Mouse (Mus musculus) ES-E14 (cell line): ENCODE data around the gene Clec10a. TPM values are rescaled to one million over a fixed set of nuclear protein-coding genes. Genes with fewer than 3 reads are reported as not detected.
A peak's percentile ranks its signal among the peaks of the same experiment; 100 is the strongest.
"Not testable (repeated sequence)": the region's sequence is repeated elsewhere in the genome, so short reads cannot be mapped to it uniquely, and the experiment has no call there.

Source experiments
- DNase-seq: peaks from one replicate; pipeline ENCODE4 v3.0.0-alpha.2; 2013; ENCODE audit warnings: low read depth, low spot score
- H3K27ac ChIP-seq: 2 replicates; pipeline ENCODE4 v1.5.1; 2012; ENCODE audit warnings: low read depth, mild to moderate bottlenecking, low read length, moderate library complexity, mixed read lengths; ENCODE audit not compliant: poor library complexity, insufficient read depth, severe bottlenecking
- H3K36me3 ChIP-seq: 2 replicates; pipeline ENCODE4 v1.6.1; 2012; ENCODE audit warnings: mild to moderate bottlenecking, low read length, moderate library complexity, mixed read lengths; ENCODE audit not compliant: control insufficient read depth, poor library complexity, insufficient read depth, severe bottlenecking
- H3K4me1 ChIP-seq, 2 experiments: fragments of 150-350 bp in 1 of 2; sonication (generic) in 1 of 2; 2 replicates each; pipeline ENCODE4 v1.6.1; 2012; ENCODE audit warnings: low read length in 2 of 2, mild to moderate bottlenecking in 1 of 2, mixed read lengths in 1 of 2; ENCODE audit not compliant: control insufficient read depth in 2 of 2, insufficient read depth in 2 of 2, poor library complexity in 1 of 2
- H3K4me3 ChIP-seq, 2 experiments: fragments of 150-350 bp in 1 of 2; sonication (generic) in 1 of 2; 2 replicates each; pipeline ENCODE4 v1.5.1; 2012; ENCODE audit warnings: low read length in 2 of 2, low read depth in 1 of 2, mild to moderate bottlenecking in 1 of 2, mixed read lengths in 1 of 2; ENCODE audit not compliant: insufficient read depth in 1 of 2, poor library complexity in 1 of 2, severe bottlenecking in 1 of 2
- H3K9ac ChIP-seq: 2 replicates; pipeline ENCODE4 v1.6.1; 2012; ENCODE audit warnings: low read depth, mild to moderate bottlenecking, low read length, mixed read lengths; ENCODE audit not compliant: poor library complexity, insufficient read depth, severe bottlenecking
- H3K9me3 ChIP-seq: fragments of 150-350 bp; sonication (generic); 2 replicates; pipeline ENCODE4 v1.6.1; 2012; ENCODE audit warnings: low read depth, mild to moderate bottlenecking, low read length; ENCODE audit not compliant: control insufficient read depth, insufficient read depth
- CHD2 ChIP-seq: IDR thresholded peaks from 2 replicates; pipeline ENCODE4 v1.6.1; 2014; ENCODE audit warnings: mild to moderate bottlenecking, low read depth, low read length, inconsistent platforms
- HCFC1 ChIP-seq: IDR thresholded peaks from 2 replicates; pipeline ENCODE4 v1.6.1; 2012; ENCODE audit warnings: low read length, inconsistent platforms, borderline replicate concordance; ENCODE audit not compliant: insufficient read depth
- MAFK ChIP-seq: IDR thresholded peaks from 2 replicates; pipeline ENCODE4 v1.6.1; 2014; ENCODE audit warnings: mild to moderate bottlenecking, low read depth, low read length, inconsistent platforms; ENCODE audit not compliant: insufficient read depth
- ZC3H11A ChIP-seq: IDR thresholded peaks from 2 replicates; pipeline ENCODE4 v1.6.1; 2012; ENCODE audit warnings: low read depth, mild to moderate bottlenecking, inconsistent platforms, low read length, borderline replicate concordance
- ZNF384 ChIP-seq: IDR thresholded peaks from 2 replicates; pipeline ENCODE4 v1.6.1; 2012; ENCODE audit warnings: low read depth, low read length, inconsistent platforms
- in situ Hi-C, 2 experiments: fragments of 600-800 bp; cut with MboI; formaldehyde crosslinking; loops; one replicate each; pipeline ENCODE4 v1.15.1; 2025; ENCODE audit warnings: low sequenced_read_pairs in 2 of 2, inconsistent platforms in 1 of 2; ENCODE audit not compliant: unreplicated experiment in 2 of 2
- total RNA-seq: library from RNA; depleted of rRNA; stranded (reverse); fragments of 300-350 nt; gene quantifications from 2 replicates; pipeline ENCODE4 v1.2.3, GENCODE M21; 2012; rRNA removed

Gene Clec10a
- 2.1 and 2.2 TPM in 2 replicates for total RNA-seq

- H3K27ac ChIP-seq, H3K4me1 ChIP-seq, H3K4me3 ChIP-seq, in situ Hi-C loops, H3K9ac ChIP-seq, H3K36me3 ChIP-seq, H3K9me3 ChIP-seq, DNase-seq: not testable (repeated sequence)
Measured at GRCm38 (mm10) chr11:70155897-70156296, at the start of gene Clec10a. Gene Clec10a (plus strand): TSS chr11:70156197.

- in situ Hi-C loops = no loop called here
- DNase-seq = no peak
- H3K9ac ChIP-seq = 0 out of 2 replicates have a peak overlapping the region, but pooled peaks have one; percentile 26
- H3K4me3 ChIP-seq = no peak overlapping the region
- H3K36me3 ChIP-seq = no peaks in the 10 kb centered on the region
- TF ChIP-seq MAFK (no peak), CHD2 (no peak), ZC3H11A (no peak), ZNF384 (no peak), HCFC1 (no peak)
- H3K4me1 ChIP-seq = no peaks in the 10 kb centered on the region
- H3K27ac ChIP-seq = no peak overlapping the region
- no peaks in the 10 kb centered on the region for H3K9me3 ChIP-seq
Measured at GRCm38 (mm10) chr11:70107085-70107484, 48.9 kb upstream of the Clec10a start.

- no peak overlapping the region for H3K27ac ChIP-seq
- H3K4me3 ChIP-seq = no peak overlapping the region
- in situ Hi-C loops = no loop called here
- H3K36me3 ChIP-seq = no peaks in the 10 kb centered on the region
- TF ChIP-seq ZC3H11A (peak; percentile 44; the same call in 1 of the 2 replicates), ZNF384 (no peak)
- no peaks in the 10 kb centered on the region for H3K9me3 ChIP-seq
- peak; percentile 53 for DNase-seq
- H3K4me1 ChIP-seq = no peaks in the 10 kb centered on the region
- no peak overlapping the region for H3K9ac ChIP-seq
Measured at GRCm38 (mm10) chr11:70110146-70110545, 45.9 kb upstream of the Clec10a start.

- Histone ChIP-seq H3K4me1 (no peaks in the 10 kb centered on the region), H3K9ac (no peak overlapping the region), H3K27ac (no peak overlapping the region), H3K4me3 (no peak overlapping the region), H3K9me3 (no peaks in the 10 kb centered on the region), H3K36me3 (no peaks in the 10 kb centered on the region)
- no peak for TF ChIP-seq CHD2
- TF ChIP-seq MAFK = no peak
- no peak for TF ChIP-seq ZNF384
- no peak for TF ChIP-seq ZC3H11A
- no peak for TF ChIP-seq HCFC1
- in situ Hi-C loops = no loop called here
- DNase-seq = no peak
Measured at GRCm38 (mm10) chr11:70114562-70114961, 41.4 kb upstream of the Clec10a start.

- Histone ChIP-seq H3K27ac (no peak overlapping the region), H3K36me3 (no peaks in the 10 kb centered on the region), H3K9ac (no peak overlapping the region), H3K9me3 (no peaks in the 10 kb centered on the region), H3K4me1 (no peaks in the 10 kb centered on the region), H3K4me3 (no peak overlapping the region)
- in situ Hi-C loops = no loop called here
- no peak for DNase-seq
- TF ChIP-seq ZNF384 (no peak), ZC3H11A (no peak), MAFK (no peak)
Measured at GRCm38 (mm10) chr11:70115901-70116300, 40.1 kb upstream of the Clec10a start.
